Mouse (Mus musculus): ENCODE measurements around the gene Neurod2. TPM values are rescaled to one million over a fixed set of nuclear protein-coding genes. Genes with fewer than 3 reads are reported as not detected.
A peak's percentile ranks its signal among the peaks of the same experiment; 100 is the strongest.

The Neurod2 gene
- total and polyA plus RNA-seq, 2 experiments from 2014 or later, result 3.3 to 24.4 TPM

- peak overlapping the region; percentile 44 for H3K27ac ChIP-seq (ENCODE audit: low read depth, low read length)
- no peak for TF ChIP-seq CTCF (IDR thresholded peaks at IDR 0.05)
- peaks cover 72% of the 10 kb centered on the region for H3K27me3 ChIP-seq (ENCODE audit: insufficient read depth, low read length)
- no peak for ATAC-seq (ENCODE audit: low FRiP score)
- no peaks in the 10 kb centered on the region for H3K36me3 ChIP-seq (ENCODE audit: insufficient read depth, low read length)
- 0 out of 2 replicates have a peak, but pooled peaks cover 3% of the 10 kb centered on the region for H3K4me1 ChIP-seq (ENCODE audit: insufficient read depth, low read length)
- peak overlapping the region; percentile 65 for H3K9ac ChIP-seq (replicated peaks; ENCODE audit: low read length, poor library complexity, severe bottlenecking)
- H3K4me2 ChIP-seq (ENCODE audit: low read depth, low read length, poor library complexity, severe bottlenecking), result peak overlapping the region; percentile 97
- WGBS, result under 1% methylated on average over 56 of the region's 57 CpGs
- peak; percentile 75 for DNase-seq (ENCODE audit: low spot score)
- H3K4me3 ChIP-seq (ENCODE audit: low read depth, low read length), result peak overlapping the region; percentile 56
- no peaks in the 10 kb centered on the region for H3K9me3 ChIP-seq (ENCODE audit: low read length)
These were observed 9.1 kb upstream of the Neurod2 start for GRCm38 (mm10) chr11:98338507-98338961.

DNA sequence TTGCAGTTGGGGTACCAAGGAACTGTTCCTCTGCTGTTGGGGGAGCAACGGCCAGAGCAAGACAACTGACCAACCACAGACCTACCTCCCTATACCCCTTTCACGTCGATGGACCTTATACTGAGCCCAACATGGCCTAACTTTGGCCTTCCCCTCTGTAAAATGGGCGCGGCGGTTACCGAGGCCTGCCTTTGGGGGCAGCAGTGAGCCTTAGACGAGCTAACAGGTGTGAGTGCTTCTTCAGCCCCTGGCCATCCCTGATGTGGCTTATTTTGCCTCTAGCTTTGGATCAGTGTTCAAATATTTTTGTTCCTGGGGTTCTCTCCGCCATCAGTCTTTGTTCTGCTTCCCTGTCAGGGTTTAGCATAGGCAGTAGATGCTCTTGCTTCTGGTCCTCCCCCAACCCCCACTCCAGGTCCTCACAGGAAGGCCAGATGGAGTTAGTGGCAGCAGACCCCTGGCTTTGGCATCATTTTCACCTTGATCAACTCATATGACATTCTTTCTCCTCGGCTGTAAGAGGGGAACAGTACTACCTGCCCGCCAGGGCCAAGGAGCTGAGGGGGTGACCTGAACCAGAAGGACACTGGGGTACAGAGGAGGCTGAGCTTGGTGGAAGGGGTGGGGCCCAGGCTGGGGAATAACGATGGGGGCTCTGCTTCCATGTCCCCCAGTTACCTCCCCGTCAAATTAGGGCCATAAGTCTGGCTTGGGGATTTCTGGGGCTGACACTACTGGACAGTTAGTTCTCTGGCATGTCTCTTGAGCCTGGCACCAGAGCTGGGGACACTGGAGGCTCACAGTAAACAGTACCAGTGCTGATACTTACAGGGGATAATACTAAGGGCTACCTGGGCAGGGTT lies 7.0 kb upstream of the Neurod2 start:
- Histone ChIP-seq H3K4me3 (ENCODE audit: low read depth, low read length) (no peak overlapping the region), H3K27ac (ENCODE audit: low read depth, low read length) (no peak overlapping the region), H3K9ac (replicated peaks; ENCODE audit: low read length, poor library complexity, severe bottlenecking) (no peak overlapping the region), H3K4me1 (ENCODE audit: insufficient read depth, low read length) (0 out of 2 replicates have a peak, but pooled peaks cover 3% of the 10 kb centered on the region), H3K36me3 (ENCODE audit: insufficient read depth, low read length) (no peaks in the 10 kb centered on the region), H3K9me3 (ENCODE audit: low read length) (no peaks in the 10 kb centered on the region), H3K4me2 (ENCODE audit: low read depth, low read length, poor library complexity, severe bottlenecking) (no peak overlapping the region), H3K27me3 (ENCODE audit: insufficient read depth, low read length) (peaks cover 72% of the 10 kb centered on the region)
- 23% methylated on average over 13 of the region's 13 CpGs for WGBS
- ATAC-seq (ENCODE audit: low FRiP score), result no peak
- no peak for DNase-seq (ENCODE audit: low spot score)
- peak; percentile 51 for TF ChIP-seq CTCF (IDR thresholded peaks at IDR 0.05)

- ATAC-seq (ENCODE audit: low FRiP score) (no peak), DNase-seq (ENCODE audit: low spot score) (no peak)
- peaks cover 76% of the 10 kb centered on the region for H3K27me3 ChIP-seq (ENCODE audit: insufficient read depth, low read length)
- H3K36me3 ChIP-seq (ENCODE audit: insufficient read depth, low read length), result no peaks in the 10 kb centered on the region
- no peak overlapping the region for H3K4me3 ChIP-seq (ENCODE audit: low read depth, low read length)
- H3K4me2 ChIP-seq (ENCODE audit: low read depth, low read length, poor library complexity, severe bottlenecking), result no peak overlapping the region
- 9% methylated on average over 9 of the region's 9 CpGs for WGBS
- no peak for TF ChIP-seq CTCF (IDR thresholded peaks at IDR 0.05)
- no peak overlapping the region for H3K9ac ChIP-seq (replicated peaks; ENCODE audit: low read length, poor library complexity, severe bottlenecking)
- no peak overlapping the region for H3K27ac ChIP-seq (ENCODE audit: low read depth, low read length)
- H3K4me1 ChIP-seq (ENCODE audit: insufficient read depth, low read length), result 0 out of 2 replicates have a peak, but pooled peaks cover 3% of the 10 kb centered on the region
- no peaks in the 10 kb centered on the region for H3K9me3 ChIP-seq (ENCODE audit: low read length)
These were observed 5.8 kb upstream of the Neurod2 start for GRCm38 (mm10) chr11:98335250-98335649.

- H3K27me3 ChIP-seq (ENCODE audit: insufficient read depth, low read length), result peaks cover 75% of the 10 kb centered on the region
- H3K4me2 ChIP-seq (ENCODE audit: low read depth, low read length, poor library complexity, severe bottlenecking), result peak overlapping the region; percentile 55
- WGBS, result 3% methylated on average over 26 of the region's 41 CpGs
- H3K4me1 ChIP-seq (ENCODE audit: insufficient read depth, low read length), result 0 out of 2 replicates have a peak, but pooled peaks cover under 1% of the 10 kb centered on the region
- no peak for TF ChIP-seq CTCF (IDR thresholded peaks at IDR 0.05)
- H3K4me3 ChIP-seq (ENCODE audit: low read depth, low read length), result peak overlapping the region; percentile 30
- H3K36me3 ChIP-seq (ENCODE audit: insufficient read depth, low read length), result no peaks in the 10 kb centered on the region
- H3K9me3 ChIP-seq (ENCODE audit: low read length), result no peaks in the 10 kb centered on the region
- H3K27ac ChIP-seq (ENCODE audit: low read depth, low read length), result no peak overlapping the region
- peak; percentile 20; the same call in 1 of the 2 replicates for ATAC-seq (ENCODE audit: low FRiP score)
- H3K9ac ChIP-seq (replicated peaks; ENCODE audit: low read length, poor library complexity, severe bottlenecking), result peak overlapping the region; percentile 48
- DNase-seq (ENCODE audit: low spot score), result no peak
These were observed 4.7 kb upstream of the Neurod2 start for GRCm38 (mm10) chr11:98333981-98334741.

DNA sequence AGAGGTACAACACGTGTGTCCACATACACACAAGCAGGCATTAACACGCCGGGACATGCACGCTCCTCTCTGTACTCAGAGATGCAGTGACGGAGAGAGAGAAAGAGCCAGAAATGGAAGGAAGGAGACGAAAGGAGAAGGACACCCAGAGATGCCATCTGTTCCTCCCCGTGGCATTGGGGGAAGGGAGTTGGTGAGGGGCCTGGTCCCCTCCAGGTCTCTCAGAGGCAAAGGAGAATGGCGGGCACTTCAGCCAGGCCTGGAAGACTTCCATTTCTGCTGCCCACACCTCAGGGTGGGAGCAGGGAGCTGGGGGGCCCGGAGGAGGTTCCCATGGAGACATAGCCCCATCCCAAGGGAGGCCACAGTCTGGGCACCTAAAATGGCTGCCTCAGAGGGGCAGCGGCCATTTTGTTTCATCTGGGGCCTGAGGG lies 3.8 kb upstream of the Neurod2 start:
- Histone ChIP-seq H3K4me2 (ENCODE audit: low read depth, low read length, poor library complexity, severe bottlenecking) (no peak overlapping the region), H3K27me3 (ENCODE audit: insufficient read depth, low read length) (peaks cover 78% of the 10 kb centered on the region), H3K4me3 (ENCODE audit: low read depth, low read length) (no peak overlapping the region), H3K36me3 (ENCODE audit: insufficient read depth, low read length) (no peaks in the 10 kb centered on the region), H3K4me1 (ENCODE audit: insufficient read depth, low read length) (no peaks in the 10 kb centered on the region; the same call in 1 of the 2 replicates), H3K9me3 (ENCODE audit: low read length) (no peaks in the 10 kb centered on the region), H3K27ac (ENCODE audit: low read depth, low read length) (no peak overlapping the region), H3K9ac (replicated peaks; ENCODE audit: low read length, poor library complexity, severe bottlenecking) (no peak overlapping the region)
- DNase-seq (ENCODE audit: low spot score) (no peak), ATAC-seq (ENCODE audit: low FRiP score) (no peak)
- TF ChIP-seq CTCF (IDR thresholded peaks at IDR 0.05), result no peak
- WGBS, result 70% methylated on average over 10 of the region's 10 CpGs

Measured in midbrain, postnatal 0 days (tissue).